Mouse (Mus musculus) heart, adult 2 months (tissue): Measurements from ENCODE around the gene Cntd1.

ENCODE experiments used
- CTCF ChIP-seq: fragments of 200-600 bp; IDR thresholded peaks from 2 replicates; pipeline ENCODE4 v1.8.1; 2022; ENCODE audit warnings: antibody characterized with exemption, mild to moderate bottlenecking, moderate library complexity
- EP300 ChIP-seq: fragments of 200-500 bp; IDR thresholded peaks from 2 replicates; pipeline ENCODE4 v1.6.1; 2011; ENCODE audit warnings: low read depth, low read length, control low read depth; ENCODE audit not compliant: insufficient read depth
- POLR2A ChIP-seq: fragments of 200-500 bp; IDR thresholded peaks from 2 replicates; pipeline ENCODE4 v1.6.1; 2011; ENCODE audit warnings: mild to moderate bottlenecking, low read depth, low read length, control low read depth; ENCODE audit not compliant: insufficient read depth

GRCm38 (mm10) chr11:101235429-101235828 lies 43.4 kb upstream of the Cntd1 start:
- peak; percentile 33 for TF ChIP-seq CTCF
- no peak for TF ChIP-seq POLR2A
- TF ChIP-seq EP300 = no peak
